Mouse (Mus musculus) forebrain, postnatal 0 days (tissue): ENCODE measurements around the gene Defb25. TPM values are rescaled to one million over a fixed set of nuclear protein-coding genes. Genes with fewer than 3 reads are reported as not detected.

Source experiments
- ATAC-seq: fragments of 200-750 bp; cut with Nextera tagmentation; 2 replicates; pipeline ENCODE4 v1.8.0; 2017; ENCODE audit warnings: mild to moderate bottlenecking, moderate library complexity
- DNase-seq: peaks from one replicate; pipeline ENCODE4 v3.0.0-alpha.2; 2015
- H3K27ac ChIP-seq: fragments of 300-500 bp; sonication (generic); 2 replicates; pipeline ENCODE4 v1.5.1; 2014; ENCODE audit warnings: low read depth, mild to moderate bottlenecking, antibody characterized with exemption, low read length, moderate library complexity, mixed read lengths
- H3K27me3 ChIP-seq: fragments of 300-500 bp; sonication (generic); 2 replicates; pipeline ENCODE4 v1.6.1; 2014; ENCODE audit warnings: mild to moderate bottlenecking, low read length, mixed read lengths; ENCODE audit not compliant: insufficient read depth
- H3K36me3 ChIP-seq: fragments of 300-500 bp; sonication (generic); 2 replicates; pipeline ENCODE4 v1.6.1; 2014; ENCODE audit warnings: mild to moderate bottlenecking, moderate library complexity; ENCODE audit not compliant: insufficient read depth
- H3K4me1 ChIP-seq: fragments of 300-500 bp; sonication (generic); 2 replicates; pipeline ENCODE4 v1.6.1; 2014; ENCODE audit warnings: antibody characterized with exemption; ENCODE audit not compliant: insufficient read depth
- H3K4me2 ChIP-seq: fragments of 300-500 bp; sonication (generic); 2 replicates; pipeline ENCODE4 v1.6.1; 2014; ENCODE audit warnings: low read depth, mild to moderate bottlenecking, moderate library complexity
- H3K4me3 ChIP-seq: fragments of 300-500 bp; sonication (generic); 2 replicates; pipeline ENCODE4 v1.5.1; 2014; ENCODE audit warnings: low read depth, low read length, mixed read lengths
- H3K9ac ChIP-seq: fragments of 300-500 bp; sonication (generic); 2 replicates; pipeline ENCODE4 v1.6.1; 2014; ENCODE audit warnings: mild to moderate bottlenecking
- H3K9me3 ChIP-seq: fragments of 300-500 bp; sonication (generic); 2 replicates; pipeline ENCODE4 v1.6.1; 2016; ENCODE audit warnings: low read length
- CTCF ChIP-seq: sonication (generic); IDR thresholded peaks from 2 replicates; pipeline ENCODE4 v1.5.1; 2016; ENCODE audit warnings: antibody characterized with exemption, control low read depth, low read depth
- WGBS: fragments of 180-500 bp; shearing (Covaris S2); extraction: QIAGEN DNeasy Blood & Tissue Kit; methylation state at CpG from one replicate; pipeline ENCODE4 v1.1.7; 2014; 5-methylcytosine and 5-hydroxymethylcytosine counted together
- polyA plus RNA-seq: library from polyadenylated mRNA; unstranded; fragments of >200 nt; fragmentation: Nextera tagmentation; extraction: Ambion mirVana; gene quantifications from 2 replicates; pipeline ENCODE4 v1.2.1, GENCODE M21; 2015
- total RNA-seq: library from RNA; depleted of rRNA; stranded (reverse); fragments of >200 nt; gene quantifications from 2 replicates; pipeline ENCODE4 v1.2.3, GENCODE M21; 2014

Defb25 gene
- total and polyA plus RNA-seq, 2 experiments from 2014 or later = not detected

GRCm38 (mm10) chr2:152661163-152661562 is 38.3 kb upstream of the Defb25 start:
- Histone ChIP-seq H3K9me3 (no peaks in the 10 kb centered on the region), H3K27ac (no peak overlapping the region), H3K4me1 (no peaks in the 10 kb centered on the region), H3K27me3 (no peaks in the 10 kb centered on the region), H3K4me2 (no peak overlapping the region), H3K4me3 (no peak overlapping the region), H3K36me3 (no peaks in the 10 kb centered on the region), H3K9ac (no peak overlapping the region)
- DNase-seq (no peak), ATAC-seq (no peak)
- TF ChIP-seq CTCF = no peak
- 82% methylated on average over 6 of the region's 6 CpGs for WGBS

GRCm38 (mm10) chr2:152657398-152657797 is 34.5 kb upstream of the Defb25 start:
- H3K27ac ChIP-seq = no peak overlapping the region
- H3K9me3 ChIP-seq = no peaks in the 10 kb centered on the region
- DNase-seq = no peak
- H3K4me1 ChIP-seq = peaks cover 14% of the 10 kb centered on the region
- H3K9ac ChIP-seq = no peak overlapping the region
- peak; percentile 38 for TF ChIP-seq CTCF
- no peaks in the 10 kb centered on the region for H3K36me3 ChIP-seq
- no peak overlapping the region for H3K4me3 ChIP-seq
- ATAC-seq = no peak
- H3K27me3 ChIP-seq = no peaks in the 10 kb centered on the region
- 70% methylated on average over 10 of the region's 10 CpGs for WGBS
- no peak overlapping the region for H3K4me2 ChIP-seq

GRCm38 (mm10) chr2:152653874-152654715 is 31.2 kb upstream of the Defb25 start:
- peak overlapping the region; percentile 94 for H3K27ac ChIP-seq
- H3K36me3 ChIP-seq = no peaks in the 10 kb centered on the region
- WGBS = 40% methylated on average over 14 of the region's 14 CpGs
- peak overlapping the region; percentile 42 for H3K4me2 ChIP-seq
- H3K27me3 ChIP-seq = no peaks in the 10 kb centered on the region
- peaks cover 14% of the 10 kb centered on the region for H3K4me1 ChIP-seq
- no peak overlapping the region for H3K4me3 ChIP-seq
- H3K9ac ChIP-seq = peak overlapping the region; percentile 47
- peak; percentile 98 for ATAC-seq
- TF ChIP-seq CTCF = no peak
- DNase-seq = peak; percentile 90
- H3K9me3 ChIP-seq = no peaks in the 10 kb centered on the region

GRCm38 (mm10) chr2:152652901-152653620 is 30.2 kb upstream of the Defb25 start:
- H3K4me1 ChIP-seq = peaks cover 14% of the 10 kb centered on the region
- no peak overlapping the region for H3K4me3 ChIP-seq
- 77% methylated on average over 10 of the region's 10 CpGs for WGBS
- TF ChIP-seq CTCF = no peak
- H3K9ac ChIP-seq = no peak overlapping the region
- no peak for DNase-seq
- no peaks in the 10 kb centered on the region for H3K9me3 ChIP-seq
- ATAC-seq = no peak
- no peaks in the 10 kb centered on the region for H3K27me3 ChIP-seq
- no peaks in the 10 kb centered on the region for H3K36me3 ChIP-seq
- peak overlapping the region; percentile 94; the same call in 1 of the 2 replicates for H3K27ac ChIP-seq
- H3K4me2 ChIP-seq = no peak overlapping the region

GRCm38 (mm10) chr2:152639406-152640113 is 16.7 kb upstream of the Defb25 start:
- no peak for DNase-seq
- no peaks in the 10 kb centered on the region for H3K9me3 ChIP-seq
- WGBS = 17% methylated on average over 11 of the region's 11 CpGs
- H3K27ac ChIP-seq = no peak overlapping the region
- H3K27me3 ChIP-seq = no peaks in the 10 kb centered on the region
- TF ChIP-seq CTCF = no peak
- no peaks in the 10 kb centered on the region for H3K36me3 ChIP-seq
- no peaks in the 10 kb centered on the region for H3K4me1 ChIP-seq
- H3K4me3 ChIP-seq = no peak overlapping the region
- H3K9ac ChIP-seq = no peak overlapping the region
- ATAC-seq = no peak; the same call in 1 of the 2 replicates
- H3K4me2 ChIP-seq = no peak overlapping the region

GRCm38 (mm10) chr2:152638865-152639264 is 16.0 kb upstream of the Defb25 start:
- WGBS = 61% methylated on average over 6 of the region's 6 CpGs

More at GRCm38 (mm10) chr2:152638865-152639264, 16.0 kb upstream of the Defb25 start:
- no peak overlapping the region for H3K4me2 ChIP-seq
- no peak overlapping the region for H3K4me3 ChIP-seq
- no peaks in the 10 kb centered on the region for H3K27me3 ChIP-seq
- no peaks in the 10 kb centered on the region for H3K9me3 ChIP-seq
- H3K9ac ChIP-seq = no peak overlapping the region
- TF ChIP-seq CTCF = no peak
- H3K4me1 ChIP-seq = no peaks in the 10 kb centered on the region
- no peak overlapping the region for H3K27ac ChIP-seq
- no peak for ATAC-seq
- DNase-seq = no peak
- no peaks in the 10 kb centered on the region for H3K36me3 ChIP-seq
